Mouse (Mus musculus) limb, embryonic 10.5 days (tissue): ENCODE measurements at regions not wholly inside any gene's neighbourhood (a gene's known extent, or its start where the extent isn't known, plus 50 kb on each side); places are given as distances from the start of the nearest gene placed in this dataset.
A peak's percentile ranks its signal among the peaks of the same experiment; 100 is the strongest.

Source experiments
- DNase-seq: peaks from one replicate; pipeline ENCODE4 v3.0.0-alpha.2; 2017; ENCODE audit warnings: low spot score
- H3K27ac ChIP-seq: fragments of 300-500 bp; sonication (generic); 2 replicates; pipeline ENCODE4 v1.5.1; 2016; ENCODE audit warnings: mild to moderate bottlenecking
- H3K27me3 ChIP-seq: fragments of 300-500 bp; sonication (generic); 2 replicates; pipeline ENCODE4 v1.6.1; 2016; ENCODE audit warnings: low read depth, mild to moderate bottlenecking; ENCODE audit not compliant: poor library complexity, severe bottlenecking
- H3K36me3 ChIP-seq: fragments of 300-500 bp; sonication (generic); 2 replicates; pipeline ENCODE4 v1.6.1; 2016; ENCODE audit warnings: mild to moderate bottlenecking, moderate library complexity
- H3K4me1 ChIP-seq: fragments of 300-500 bp; sonication (generic); 2 replicates; pipeline ENCODE4 v1.6.1; 2016
- H3K4me3 ChIP-seq: fragments of 300-500 bp; sonication (generic); 2 replicates; pipeline ENCODE4 v1.5.1; 2016; ENCODE audit warnings: mild to moderate bottlenecking, moderate library complexity
- H3K9me3 ChIP-seq: fragments of 300-500 bp; sonication (generic); replicated peaks from 2 replicates; pipeline ENCODE4 v1.6.1; 2016; ENCODE audit warnings: mild to moderate bottlenecking
- WGBS: fragments of 180-500 bp; shearing (Covaris S2); methylation state at CpG from one replicate; pipeline ENCODE4 v1.1.7; 2016; 5-methylcytosine and 5-hydroxymethylcytosine counted together

DNA sequence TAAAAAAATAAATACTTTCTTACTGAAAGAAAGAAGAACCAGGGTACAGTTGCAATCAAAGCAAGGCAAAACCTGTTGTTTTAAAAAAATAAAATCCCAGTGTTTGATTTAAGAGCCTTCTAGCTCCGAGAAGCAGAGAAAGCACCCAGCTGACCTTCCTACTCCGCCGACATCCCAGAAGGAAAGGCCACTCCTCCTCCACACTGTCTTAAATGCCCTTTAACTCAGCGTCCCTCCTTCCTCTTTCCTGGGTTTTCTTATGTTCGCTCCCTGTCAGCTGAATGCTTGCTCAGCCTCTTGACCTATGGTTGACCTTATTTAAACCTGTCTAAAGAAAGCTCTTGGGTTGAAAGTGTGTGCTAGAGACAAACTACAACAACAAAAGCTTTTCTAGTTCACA, 79.1 kb downstream of the Sptssa start:
- no peaks in the 10 kb centered on the region for H3K36me3 ChIP-seq
- no peak overlapping the region for H3K4me3 ChIP-seq
- 17% methylated on average over 5 of the region's 5 CpGs for WGBS
- no peak overlapping the region for H3K27ac ChIP-seq
- DNase-seq = no peak
- H3K9me3 ChIP-seq = no peaks in the 10 kb centered on the region
- no peaks in the 10 kb centered on the region for H3K4me1 ChIP-seq
- H3K27me3 ChIP-seq = no peaks in the 10 kb centered on the region

DNA sequence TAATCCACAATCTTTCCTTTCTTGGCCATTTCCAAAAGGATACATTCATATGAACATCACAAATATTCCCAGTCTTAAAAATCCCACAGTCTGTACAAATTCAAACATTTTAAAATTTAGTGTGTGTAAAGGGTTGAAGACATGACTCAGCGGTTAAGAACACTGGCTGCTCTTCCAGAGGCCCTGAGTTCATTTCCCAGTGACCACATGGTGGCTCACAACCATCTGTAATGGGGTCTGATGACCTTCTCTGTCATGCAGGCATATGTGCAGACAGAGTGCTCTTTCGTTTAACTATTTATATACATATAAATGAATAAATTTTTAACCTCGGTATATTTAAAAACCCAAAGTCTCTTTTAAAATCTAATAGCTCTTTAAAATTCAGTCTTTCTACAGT, 79.6 kb downstream of the Sptssa start:
- 79% methylated on average over 3 of the region's 3 CpGs for WGBS
- DNase-seq = no peak
- no peak overlapping the region for H3K27ac ChIP-seq
- H3K36me3 ChIP-seq = no peaks in the 10 kb centered on the region
- no peaks in the 10 kb centered on the region for H3K9me3 ChIP-seq
- no peaks in the 10 kb centered on the region for H3K27me3 ChIP-seq
- no peak overlapping the region for H3K4me3 ChIP-seq
- H3K4me1 ChIP-seq = no peaks in the 10 kb centered on the region

- Histone ChIP-seq H3K36me3 (no peaks in the 10 kb centered on the region), H3K4me1 (no peaks in the 10 kb centered on the region), H3K9me3 (no peaks in the 10 kb centered on the region), H3K27ac (no peak overlapping the region), H3K27me3 (no peaks in the 10 kb centered on the region), H3K4me3 (no peak overlapping the region)
- no peak for DNase-seq
- WGBS = 96% methylated on average over 8 of the region's 8 CpGs
Observed at GRCm38 (mm10) chr12:54572866-54573265, 83.5 kb downstream of the Sptssa start.

DNA sequence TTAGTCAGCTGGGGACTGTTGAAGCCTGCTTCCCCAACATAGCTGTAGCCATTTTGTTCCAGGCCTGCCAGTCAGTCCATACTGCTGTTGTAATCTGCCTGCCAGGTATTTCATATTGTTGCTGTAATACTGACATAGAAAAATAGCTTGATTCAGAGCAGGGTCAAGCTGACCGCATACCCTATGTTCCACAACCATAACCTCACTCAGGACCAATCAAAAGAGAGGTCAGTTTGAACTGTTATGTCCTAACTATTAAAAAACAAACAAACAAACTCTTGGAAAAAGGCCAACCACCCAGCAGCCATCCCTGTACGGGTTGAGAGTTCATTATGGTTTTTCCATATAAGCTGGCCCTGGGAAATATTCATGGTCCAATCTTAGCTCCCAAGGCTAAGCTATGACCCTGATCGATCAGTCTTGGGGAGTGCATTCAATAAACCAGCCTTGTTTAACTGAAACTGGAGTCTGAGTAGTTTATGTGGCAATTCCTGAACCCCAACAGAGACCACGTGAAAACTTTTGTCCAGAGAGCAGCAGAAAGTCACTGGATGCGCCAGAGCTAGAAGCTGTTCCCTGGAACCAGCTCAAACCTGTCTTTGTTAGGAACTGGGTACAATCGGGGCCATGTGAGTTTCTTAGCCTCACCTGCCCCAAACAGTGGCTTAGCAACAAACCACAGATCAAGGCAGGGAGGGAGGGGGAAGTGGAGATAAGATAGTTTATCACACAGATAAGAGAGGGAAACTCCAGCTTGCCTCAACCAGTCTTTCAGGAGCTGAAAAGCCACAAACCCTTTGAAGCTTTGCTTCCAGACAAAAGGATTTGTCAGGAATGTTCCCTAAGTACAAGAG, 88.1 kb downstream of the Sptssa start:
- H3K27me3 ChIP-seq = no peaks in the 10 kb centered on the region
- DNase-seq = no peak
- H3K4me3 ChIP-seq = no peak overlapping the region
- H3K9me3 ChIP-seq = no peaks in the 10 kb centered on the region
- H3K4me1 ChIP-seq = no peaks in the 10 kb centered on the region
- no peaks in the 10 kb centered on the region for H3K36me3 ChIP-seq
- no peak overlapping the region for H3K27ac ChIP-seq
- WGBS = 82% methylated on average over 6 of the region's 6 CpGs

DNA sequence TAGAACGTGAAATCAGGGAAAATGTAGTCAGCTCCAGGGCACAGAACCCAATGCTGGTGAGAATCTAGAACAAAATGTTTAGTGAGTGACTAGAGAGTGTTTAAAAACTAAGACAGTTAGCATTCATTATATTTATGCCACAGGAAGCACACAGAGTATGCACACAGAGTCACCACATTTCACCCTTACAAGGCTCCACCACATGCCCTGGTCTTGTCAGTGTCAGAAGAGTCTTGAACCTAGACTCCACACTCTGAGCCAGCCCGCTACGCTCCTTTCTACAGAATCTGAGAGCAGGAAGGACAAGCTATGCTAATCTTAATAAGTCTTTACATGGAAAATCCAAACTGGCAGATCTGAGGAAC, 89.0 kb downstream of the Sptssa start:
- Histone ChIP-seq H3K9me3 (no peaks in the 10 kb centered on the region), H3K27me3 (no peaks in the 10 kb centered on the region), H3K36me3 (no peaks in the 10 kb centered on the region), H3K27ac (no peak overlapping the region), H3K4me1 (no peaks in the 10 kb centered on the region), H3K4me3 (no peak overlapping the region)
- 94% methylated on average over 3 of the region's 3 CpGs for WGBS
- no peak for DNase-seq

GRCm38 (mm10) chr12:54566532-54567425, 89.6 kb downstream of the Sptssa start:
- DNase-seq = no peak
- Histone ChIP-seq H3K9me3 (no peaks in the 10 kb centered on the region), H3K36me3 (no peaks in the 10 kb centered on the region), H3K4me3 (no peak overlapping the region), H3K27me3 (no peaks in the 10 kb centered on the region), H3K27ac (no peak overlapping the region), H3K4me1 (no peaks in the 10 kb centered on the region)
- 94% methylated on average over 23 of the region's 23 CpGs for WGBS

- H3K4me1 ChIP-seq = no peaks in the 10 kb centered on the region
- no peak for DNase-seq
- no peaks in the 10 kb centered on the region for H3K27me3 ChIP-seq
- no peak overlapping the region for H3K27ac ChIP-seq
- WGBS = 90% methylated on average over 4 of the region's 4 CpGs
- no peaks in the 10 kb centered on the region for H3K36me3 ChIP-seq
- H3K9me3 ChIP-seq = no peaks in the 10 kb centered on the region
- no peak overlapping the region for H3K4me3 ChIP-seq
Observed at GRCm38 (mm10) chr12:54561981-54562380, 94.4 kb downstream of the Sptssa start.

GRCm38 (mm10) chr12:54558106-54558505, 98.3 kb downstream of the Sptssa start:
- no peak for DNase-seq
- Histone ChIP-seq H3K27me3 (no peaks in the 10 kb centered on the region), H3K27ac (no peak overlapping the region), H3K9me3 (no peaks in the 10 kb centered on the region), H3K36me3 (no peaks in the 10 kb centered on the region), H3K4me1 (no peaks in the 10 kb centered on the region), H3K4me3 (no peak overlapping the region)
- 41% methylated on average over 2 of the region's 2 CpGs for WGBS

DNA sequence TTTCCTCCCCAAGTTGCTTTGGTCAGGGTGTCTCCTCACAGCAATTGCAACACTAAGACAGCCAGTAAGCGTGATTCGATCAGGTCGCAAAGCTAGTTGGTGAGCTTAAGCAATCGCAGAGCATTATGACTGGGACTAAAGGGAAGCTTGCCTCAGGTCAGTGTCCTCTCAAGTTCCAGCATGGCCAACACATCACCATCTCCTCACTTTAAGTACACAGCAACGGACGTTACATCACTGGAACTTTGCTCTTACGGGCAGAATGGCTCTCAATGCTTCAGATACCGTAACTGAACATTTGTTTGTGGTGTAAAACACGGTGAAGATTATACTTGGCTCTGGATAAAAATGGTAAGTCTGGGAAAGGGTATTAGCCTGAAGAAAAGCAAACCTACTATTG, 106.7 kb downstream of the Sptssa start:
- no peak for DNase-seq
- WGBS = 89% methylated on average over 9 of the region's 9 CpGs
- Histone ChIP-seq H3K36me3 (no peaks in the 10 kb centered on the region), H3K27me3 (no peaks in the 10 kb centered on the region), H3K4me1 (peaks cover 6% of the 10 kb centered on the region), H3K9me3 (no peaks in the 10 kb centered on the region), H3K4me3 (no peak overlapping the region), H3K27ac (no peak overlapping the region)

- peaks cover 6% of the 10 kb centered on the region for H3K4me1 ChIP-seq
- no peaks in the 10 kb centered on the region for H3K9me3 ChIP-seq
- no peaks in the 10 kb centered on the region for H3K36me3 ChIP-seq
- WGBS = 45% methylated on average over 16 of the region's 16 CpGs
- H3K27me3 ChIP-seq = no peaks in the 10 kb centered on the region
- no peak overlapping the region for H3K4me3 ChIP-seq
- peak; percentile 85 for DNase-seq
- H3K27ac ChIP-seq = peak overlapping the region; percentile 76
Observed at GRCm38 (mm10) chr12:54545821-54546608, 110.4 kb downstream of the Sptssa start.

DNA sequence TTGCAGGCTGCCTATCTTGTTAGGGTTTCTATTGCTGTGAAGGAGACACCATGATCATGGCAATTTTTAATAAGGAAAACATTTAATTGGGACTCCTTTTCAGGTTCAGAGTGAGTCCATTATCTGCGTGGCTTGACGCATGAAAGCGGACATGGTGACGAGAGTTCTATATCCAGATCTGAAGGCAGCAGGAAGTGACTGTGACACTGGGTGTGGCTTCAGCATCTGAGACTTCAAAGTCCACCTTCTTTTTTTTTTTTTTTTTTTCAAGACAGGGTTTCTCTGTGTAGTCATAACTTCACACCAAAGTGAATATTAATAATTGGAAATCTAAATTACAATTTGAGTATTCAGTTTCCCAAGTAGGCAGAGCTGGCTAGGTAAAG, 118.1 kb downstream of the Sptssa start:
- H3K4me1 ChIP-seq = peaks cover 16% of the 10 kb centered on the region
- DNase-seq = no peak
- 90% methylated on average over 4 of the region's 4 CpGs for WGBS
- no peaks in the 10 kb centered on the region for H3K36me3 ChIP-seq
- no peak overlapping the region for H3K27ac ChIP-seq
- H3K4me3 ChIP-seq = no peak overlapping the region
- H3K27me3 ChIP-seq = no peaks in the 10 kb centered on the region
- H3K9me3 ChIP-seq = no peaks in the 10 kb centered on the region

GRCm38 (mm10) chr12:54537690-54538319, 118.6 kb downstream of the Sptssa start:
- Histone ChIP-seq H3K9me3 (no peaks in the 10 kb centered on the region), H3K4me3 (no peak overlapping the region), H3K36me3 (no peaks in the 10 kb centered on the region), H3K27ac (no peak overlapping the region), H3K4me1 (peaks cover 18% of the 10 kb centered on the region), H3K27me3 (no peaks in the 10 kb centered on the region)
- no peak for DNase-seq
- WGBS = 88% methylated on average over 7 of the region's 7 CpGs
